Mouse (Mus musculus): ENCODE data around the gene Rit1.
"Not testable (repeated sequence)": the region's sequence is repeated elsewhere in the genome, so short reads cannot be mapped to it uniquely, and the experiment has no call there.

Gene Rit1

DNA sequence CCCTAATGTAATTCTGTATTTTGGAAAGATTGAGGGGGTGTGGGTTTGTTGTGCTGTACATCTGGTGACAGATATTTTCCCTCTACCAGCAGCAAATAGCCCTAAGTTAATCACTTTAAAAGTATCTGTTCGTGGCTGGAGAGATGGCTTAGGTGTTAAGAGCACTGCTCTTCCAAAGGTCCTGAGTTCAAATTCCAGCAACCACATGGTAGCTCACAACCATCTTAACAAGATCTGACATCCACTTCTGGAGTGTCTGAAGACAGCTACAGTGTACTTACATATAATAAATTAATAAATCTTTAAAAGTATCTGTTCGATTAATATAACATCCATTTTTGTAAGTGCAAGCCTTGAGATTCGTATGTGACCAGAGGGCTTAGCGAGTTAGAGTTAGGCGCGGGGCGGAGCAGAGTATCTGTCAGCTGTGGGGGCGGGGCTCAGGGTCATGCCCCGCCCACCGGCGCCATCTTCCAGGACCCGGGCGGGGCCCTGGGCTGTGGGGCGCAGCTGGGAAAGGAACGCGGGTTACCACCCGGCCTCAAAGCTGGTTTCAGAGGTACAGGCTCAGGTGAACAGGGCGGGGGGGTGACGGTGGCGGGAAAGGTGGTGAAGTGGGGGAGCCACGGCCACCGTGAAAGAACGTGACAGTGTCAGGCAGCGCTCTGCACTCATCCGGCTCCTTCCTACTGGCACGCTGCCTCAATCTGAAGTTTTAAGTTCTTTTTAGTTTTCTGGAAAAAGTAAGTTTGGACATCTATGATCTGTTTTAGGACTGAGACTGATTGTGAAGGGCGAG is at the start of gene Rit1:
Rit1 (plus strand) TSS at position 440 of the 799 bp plus-strand sequence.
- DNase-seq (ENCODE audit: low read depth): peak; percentile 92

DNA sequence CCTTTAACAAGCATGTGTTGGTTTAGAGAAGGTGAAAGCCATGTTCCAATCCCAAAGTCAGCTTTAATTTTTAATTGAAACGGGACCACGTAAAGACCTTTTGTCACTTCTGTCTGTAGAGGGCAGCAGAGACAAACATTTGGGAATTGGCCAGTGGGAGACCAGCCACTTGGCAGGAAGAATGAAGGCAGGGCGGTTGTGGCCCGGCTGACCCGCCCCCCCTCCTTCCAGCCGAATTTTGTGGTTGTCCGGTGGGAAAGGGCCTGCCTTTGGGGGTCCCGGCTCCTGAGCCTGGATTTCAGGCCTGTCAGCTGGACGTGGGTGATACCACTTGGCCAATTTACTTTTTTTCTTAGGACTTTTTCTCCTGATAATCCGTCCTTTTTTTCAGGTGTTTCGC is 39.2 kb upstream of the Rit1 start:
- DNase-seq (ENCODE audit: low read depth): peak; percentile 92

GRCm38 (mm10) chr3:88683814-88684213 is 32.8 kb upstream of the Rit1 start:
- DNase-seq (ENCODE audit: low read depth): peak; percentile 8

DNA sequence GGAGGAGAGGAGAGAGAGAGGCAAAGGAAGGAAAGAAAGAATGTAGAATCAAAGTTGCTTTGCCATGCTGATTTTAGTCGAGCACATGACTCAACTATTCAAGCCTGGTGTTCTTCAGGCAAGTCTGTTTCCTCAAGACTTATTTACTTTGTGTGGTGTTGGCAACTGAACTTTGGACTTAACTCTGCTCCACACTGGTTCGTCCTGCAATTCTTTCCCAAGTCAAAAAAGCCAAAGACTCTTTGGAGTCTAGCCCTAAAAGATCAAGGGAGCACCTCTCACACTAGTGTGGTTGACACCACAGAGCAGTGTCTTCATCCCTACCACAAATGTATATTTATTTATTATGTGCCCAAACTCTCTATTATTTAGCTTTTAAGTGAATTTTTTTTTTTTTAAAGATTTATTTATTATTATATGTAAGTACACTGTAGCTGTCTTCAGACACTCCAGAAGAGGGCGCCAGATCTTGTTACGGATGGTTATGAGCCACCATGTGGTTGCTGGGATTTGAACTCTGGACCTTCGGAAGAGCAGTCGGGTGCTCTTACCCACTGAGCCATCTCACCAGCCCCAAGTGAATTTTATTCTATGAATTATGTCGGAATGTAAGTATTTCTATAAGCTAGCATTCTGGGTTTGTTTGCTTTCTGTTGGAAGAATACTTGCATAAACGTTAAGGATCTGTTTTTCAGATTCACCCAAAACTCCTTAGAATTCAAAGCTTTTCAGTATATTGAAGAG is 32.2 kb upstream of the Rit1 start:
- DNase-seq (ENCODE audit: low read depth): peak; percentile 34

DNA sequence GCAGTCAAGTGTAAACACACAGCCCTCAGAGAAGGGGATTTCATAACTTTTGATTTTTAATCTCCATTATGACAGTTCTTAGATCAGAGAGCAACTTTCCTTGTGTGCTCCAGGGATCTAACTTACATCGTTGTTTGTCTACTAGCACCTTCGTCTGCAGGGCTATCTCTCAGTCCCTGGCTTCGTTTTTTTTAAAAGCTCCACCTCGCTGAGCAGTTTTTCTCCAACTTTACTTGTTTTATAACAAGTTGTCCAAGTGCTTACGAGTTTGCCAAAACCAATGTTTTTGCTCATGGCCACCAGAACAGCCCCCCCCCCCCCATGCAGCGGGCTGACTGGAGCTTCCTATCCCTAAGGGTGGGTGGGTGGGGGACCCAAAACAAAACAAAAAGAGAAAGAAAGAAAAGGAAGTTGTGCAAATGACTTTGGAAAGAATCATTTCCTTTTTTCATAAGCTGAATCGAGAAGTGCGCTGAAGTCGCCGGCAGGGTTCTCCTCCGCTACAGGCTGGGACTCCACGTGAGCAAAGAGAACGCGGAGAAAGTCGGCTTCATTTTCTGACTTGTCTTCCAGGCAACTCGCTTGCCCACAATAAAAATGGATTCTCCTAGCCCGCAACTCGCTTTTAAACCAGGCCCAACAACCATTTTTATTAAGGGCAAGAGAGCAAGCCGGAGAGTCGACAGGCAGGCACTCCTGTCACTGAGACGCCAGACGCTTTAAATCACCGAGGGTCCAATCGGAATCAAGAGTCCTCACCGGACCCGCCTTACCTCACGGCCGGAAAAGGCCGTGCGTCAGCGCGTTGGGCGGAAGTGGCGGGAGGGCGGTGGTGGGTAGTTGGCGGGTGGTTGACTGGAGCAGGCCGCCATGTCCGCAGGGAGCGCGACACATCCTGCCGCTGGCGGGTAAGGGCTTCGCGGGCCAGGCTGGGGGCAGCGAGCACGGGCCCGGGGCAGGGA is 31.4 kb upstream of the Rit1 start, which contains the start of gene Khdc4:
Khdc4 (plus strand) TSS at position 824 of the 962 bp plus-strand sequence.
- peak; percentile 98 for DNase-seq (ENCODE audit: low read depth)

DNA sequence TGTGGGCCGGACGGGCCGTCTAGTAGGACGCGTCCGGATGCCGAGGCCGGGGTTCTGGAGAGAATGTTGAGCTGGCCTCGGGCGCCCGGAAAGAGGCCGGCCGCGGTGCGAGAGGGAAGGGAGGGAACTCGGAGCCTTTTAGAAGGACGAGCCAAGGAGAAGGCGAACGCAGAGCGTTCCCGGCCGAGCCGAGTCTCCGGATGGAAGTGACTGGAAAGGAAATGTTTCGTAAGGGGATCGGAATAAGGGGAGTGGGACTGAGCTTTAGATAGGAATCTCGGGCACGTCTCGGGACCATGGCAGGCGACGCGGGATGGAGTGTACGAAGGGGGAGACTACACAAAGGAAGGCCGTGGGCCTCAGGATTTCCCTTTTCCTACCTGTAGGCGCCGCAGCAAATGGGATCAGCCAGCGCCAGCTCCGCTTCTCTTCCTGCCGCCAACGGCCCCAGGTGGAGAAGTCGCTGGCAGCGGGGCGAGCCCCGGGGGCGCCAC is 30.6 kb upstream of the Rit1 start:
- peak; percentile 71 for DNase-seq (ENCODE audit: low read depth)

DNA sequence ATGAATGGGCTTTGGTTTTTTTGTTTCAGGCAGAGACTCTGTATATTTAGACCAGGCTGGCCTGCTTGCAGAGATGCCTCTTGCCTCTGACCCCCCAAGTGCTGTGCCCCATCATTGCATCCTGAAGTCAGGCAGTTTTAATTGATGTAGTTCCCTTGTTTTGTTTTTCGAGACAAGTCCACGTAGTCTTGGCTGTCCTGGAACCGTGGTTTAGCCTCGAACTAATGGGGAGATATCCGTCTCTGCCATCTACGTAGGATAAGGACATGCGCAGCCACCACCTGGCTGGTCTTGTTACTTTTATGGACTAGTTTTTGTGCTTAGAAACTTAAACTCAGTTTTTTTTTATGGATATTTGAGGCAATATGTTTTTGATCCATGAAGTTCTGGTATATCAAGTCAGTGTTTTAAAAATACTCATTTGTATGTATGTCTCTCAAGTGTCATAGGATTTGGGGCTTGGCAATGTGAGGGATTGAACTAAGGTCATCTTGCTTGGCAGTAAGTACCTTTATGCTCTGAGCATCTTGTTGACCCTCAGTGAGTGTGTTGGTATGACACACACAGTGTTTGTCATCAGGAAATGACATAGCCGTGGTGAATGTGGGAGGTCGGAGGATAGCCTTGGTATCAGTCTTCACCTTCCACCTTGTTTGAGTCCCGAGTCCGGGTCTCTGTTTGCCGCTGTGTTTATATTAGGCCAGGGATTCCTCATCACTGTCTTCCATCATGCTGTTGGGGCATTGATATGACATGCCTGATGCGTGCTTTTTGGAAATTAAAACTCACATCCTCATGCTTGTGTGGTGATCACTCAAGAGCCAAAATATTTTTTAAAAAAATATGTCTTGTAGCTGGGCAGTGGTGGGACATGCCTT is 29.7 kb upstream of the Rit1 start:
- DNase-seq (ENCODE audit: low read depth): no peak

GRCm38 (mm10) chr3:88689079-88689478 is 27.6 kb upstream of the Rit1 start:
- no peak for DNase-seq (ENCODE audit: low read depth)

DNA sequence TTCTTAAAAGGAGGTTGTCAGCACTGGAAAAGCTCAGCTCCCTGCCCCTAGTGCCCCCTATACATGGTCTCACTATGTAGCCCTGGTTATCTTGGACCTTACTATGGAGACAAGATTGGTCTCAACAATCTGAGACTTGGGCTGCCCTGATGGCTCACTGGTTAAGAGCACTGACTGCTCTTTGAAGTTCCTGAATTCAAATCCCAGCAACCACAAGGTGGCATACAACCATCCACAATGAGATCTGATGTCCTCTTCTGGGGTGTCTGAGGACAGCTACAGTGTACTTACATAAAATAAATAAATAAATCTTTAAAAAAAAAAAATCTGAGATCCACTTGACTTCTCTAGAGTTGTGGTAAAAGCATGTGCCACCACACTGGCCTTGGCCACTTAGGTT is 21.1 kb upstream of the Rit1 start:
- DNase-seq (ENCODE audit: low read depth): no peak

- DNase-seq (ENCODE audit: low read depth): no peak
Observed at GRCm38 (mm10) chr3:88698051-88698450, 18.6 kb upstream of the Rit1 start.

DNA sequence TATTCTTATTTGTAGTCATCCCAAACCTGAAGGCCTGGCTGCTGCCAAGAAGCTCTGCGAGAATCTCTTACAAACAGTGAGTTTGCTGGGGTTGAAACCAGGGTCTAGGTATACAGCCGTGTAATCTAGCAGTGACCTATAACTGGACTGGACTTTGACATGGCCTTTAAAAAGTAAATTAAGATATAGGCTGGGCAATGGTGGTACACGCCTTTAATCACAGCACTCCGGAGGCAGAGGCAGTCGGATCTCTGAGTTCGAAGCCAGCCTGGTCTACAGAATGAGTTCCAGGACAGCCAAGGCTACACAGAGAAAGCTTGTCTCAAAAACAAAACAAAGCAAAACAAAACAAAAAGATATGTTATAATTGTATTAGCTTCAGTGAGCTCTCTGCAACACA is 17.8 kb upstream of the Rit1 start:
- no peak for DNase-seq (ENCODE audit: low read depth)

GRCm38 (mm10) chr3:88700247-88700646 is 16.4 kb upstream of the Rit1 start:
- DNase-seq (ENCODE audit: low read depth): no peak

- no peak for DNase-seq (ENCODE audit: low read depth)
Observed at GRCm38 (mm10) chr3:88701222-88701621, 15.4 kb upstream of the Rit1 start.

DNA sequence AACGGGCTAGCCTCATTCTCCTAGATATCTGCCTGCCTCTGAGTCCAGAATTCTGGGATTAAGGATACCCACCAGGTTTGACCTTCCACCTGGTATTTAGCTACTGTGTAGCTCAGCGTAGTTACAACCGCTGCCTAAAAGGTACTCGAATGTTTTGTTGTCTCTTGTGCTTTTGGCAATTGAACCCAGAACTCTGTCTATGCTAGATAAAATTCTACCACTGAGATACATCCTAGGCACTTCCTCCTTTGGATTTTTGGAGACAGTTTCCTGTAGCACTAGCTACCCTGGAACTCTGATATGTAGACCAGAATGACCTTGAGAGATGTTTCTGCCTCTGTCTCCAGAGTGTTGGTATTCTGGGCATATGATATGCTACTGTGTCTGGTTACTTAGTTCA is 2.9 kb upstream of the Rit1 start:
- no peak for DNase-seq (ENCODE audit: low read depth)

- no peak for DNase-seq (ENCODE audit: low read depth)
Observed at GRCm38 (mm10) chr3:88714725-88715124, 1.9 kb upstream of the Rit1 start.

DNA sequence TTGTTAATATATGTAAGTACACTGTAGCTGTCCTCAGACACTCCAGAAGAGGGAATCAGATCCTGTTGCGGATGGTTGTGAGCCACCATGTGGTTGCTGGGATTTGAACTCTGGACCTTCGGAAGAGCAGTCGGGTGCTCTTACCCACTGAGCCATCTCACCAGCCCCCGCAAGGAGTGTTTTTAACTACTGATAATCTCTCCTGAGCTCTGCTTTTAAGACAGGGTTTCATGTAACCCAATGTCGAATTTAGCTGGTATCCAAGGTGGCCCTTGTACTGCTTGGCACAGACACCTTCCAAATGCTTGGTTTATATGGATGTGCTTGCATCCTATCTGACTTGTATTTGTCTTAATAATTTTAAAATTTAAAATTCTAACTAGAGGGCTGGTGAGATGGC is 922 bp upstream of the Rit1 start:
- DNase-seq (ENCODE audit: low read depth): not testable (repeated sequence)

DNA sequence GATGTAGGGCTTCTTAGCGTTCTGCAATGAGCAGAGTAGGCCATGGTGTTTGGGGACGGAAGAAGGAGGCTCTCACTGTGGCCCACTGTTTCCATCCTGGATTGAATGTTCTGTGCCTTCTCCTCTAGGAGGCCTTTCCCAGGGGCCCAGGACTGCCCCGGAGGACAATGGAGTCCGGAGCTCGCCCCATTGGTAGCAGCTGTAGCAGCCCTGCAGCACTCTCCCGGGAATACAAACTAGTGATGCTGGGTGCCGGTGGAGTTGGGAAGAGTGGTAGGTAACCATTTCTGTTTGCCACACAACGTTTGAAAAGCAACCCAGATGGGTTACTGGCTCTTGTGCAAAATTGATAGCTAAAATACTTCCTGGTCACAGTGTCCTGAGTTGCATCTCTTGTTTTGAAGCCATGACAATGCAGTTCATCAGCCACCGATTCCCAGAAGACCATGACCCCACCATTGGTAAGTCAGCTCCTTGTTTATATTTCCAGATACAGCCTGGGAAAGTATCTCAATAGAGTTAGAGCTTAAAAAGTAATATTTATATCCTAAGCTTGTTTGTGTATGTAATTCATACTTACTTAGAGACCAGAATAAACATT is 660 bp downstream of the Rit1 start:
- DNase-seq (ENCODE audit: low read depth): peak; percentile 56

DNA sequence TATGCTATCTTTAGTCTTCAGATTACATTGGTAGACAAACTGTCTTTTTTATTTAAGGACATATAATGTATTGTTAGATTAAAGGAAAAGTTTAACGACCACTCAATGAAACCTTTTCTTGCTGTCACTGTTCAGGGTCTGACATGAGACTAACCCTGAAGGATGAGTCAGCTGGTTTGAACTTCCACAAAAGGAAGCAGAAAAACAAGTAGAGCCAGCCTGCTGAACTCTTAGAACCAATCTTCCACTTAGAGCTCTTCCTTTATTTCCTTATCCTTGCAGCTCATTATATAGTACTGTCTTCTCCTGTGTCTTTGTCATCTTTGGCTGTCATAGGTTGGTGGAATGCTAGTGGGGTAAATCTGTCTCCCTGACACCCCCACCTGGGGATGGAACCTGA is 1.2 kb downstream of the Rit1 start:
- DNase-seq (ENCODE audit: low read depth): peak; percentile 22

DNA sequence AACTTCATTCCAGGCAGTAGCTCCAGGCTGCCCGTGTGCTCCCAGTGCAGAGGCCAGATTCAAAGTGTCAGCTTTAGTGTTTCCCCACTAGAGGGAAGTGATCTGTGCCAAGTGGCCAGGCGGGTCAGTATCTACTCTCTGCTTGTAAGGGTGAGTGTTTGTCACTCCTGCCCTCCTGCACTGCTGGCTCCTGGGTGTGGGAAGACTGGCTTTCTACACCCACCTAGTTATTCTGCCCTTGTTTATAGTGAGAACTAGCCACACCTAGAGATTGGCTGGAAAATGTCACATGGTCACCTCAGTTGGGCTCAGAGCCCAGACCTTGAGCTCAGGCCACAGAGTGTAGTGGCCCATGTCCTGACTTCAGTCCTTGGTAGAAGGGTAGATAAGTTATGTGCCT is 2.5 kb downstream of the Rit1 start:
- no peak for DNase-seq (ENCODE audit: low read depth)

DNA sequence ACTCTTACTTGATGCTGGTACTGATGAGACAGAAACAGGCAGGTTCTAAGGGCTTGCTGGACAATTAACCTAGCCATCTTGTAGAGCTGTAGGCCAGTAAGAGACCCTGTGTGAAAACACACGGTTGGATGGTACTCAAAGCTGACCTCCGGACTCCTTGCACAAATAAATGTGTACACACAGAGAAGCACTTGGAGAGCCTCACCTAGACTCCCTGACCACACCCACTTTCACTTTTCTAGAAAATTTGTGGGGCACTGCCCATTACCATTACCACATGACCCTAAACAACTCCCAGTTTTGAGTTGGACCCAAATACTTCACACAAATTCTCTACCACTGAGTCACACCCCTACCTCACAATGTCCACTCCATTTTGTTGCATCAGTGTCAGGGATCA is 19.9 kb downstream of the Rit1 start:
- no peak for DNase-seq (ENCODE audit: low read depth)

GRCm38 (mm10) chr3:88738641-88739040 is 22.0 kb downstream of the Rit1 start:
- peak; percentile 76 for DNase-seq (ENCODE audit: low read depth)

Data from NIH3T3 (cell line).